Mouse (Mus musculus) adrenal gland, adult (tissue): Measurements from ENCODE around the gene Olfr692.

Experiments
- DNase-seq, 2 experiments: peaks; one replicate each; pipeline ENCODE4 v3.0.0; 2022 to 2023; ENCODE audit warnings: low spot score in 1 of 2; ENCODE audit not compliant: inconsistent age in 2 of 2

Olfr692 gene

DNA sequence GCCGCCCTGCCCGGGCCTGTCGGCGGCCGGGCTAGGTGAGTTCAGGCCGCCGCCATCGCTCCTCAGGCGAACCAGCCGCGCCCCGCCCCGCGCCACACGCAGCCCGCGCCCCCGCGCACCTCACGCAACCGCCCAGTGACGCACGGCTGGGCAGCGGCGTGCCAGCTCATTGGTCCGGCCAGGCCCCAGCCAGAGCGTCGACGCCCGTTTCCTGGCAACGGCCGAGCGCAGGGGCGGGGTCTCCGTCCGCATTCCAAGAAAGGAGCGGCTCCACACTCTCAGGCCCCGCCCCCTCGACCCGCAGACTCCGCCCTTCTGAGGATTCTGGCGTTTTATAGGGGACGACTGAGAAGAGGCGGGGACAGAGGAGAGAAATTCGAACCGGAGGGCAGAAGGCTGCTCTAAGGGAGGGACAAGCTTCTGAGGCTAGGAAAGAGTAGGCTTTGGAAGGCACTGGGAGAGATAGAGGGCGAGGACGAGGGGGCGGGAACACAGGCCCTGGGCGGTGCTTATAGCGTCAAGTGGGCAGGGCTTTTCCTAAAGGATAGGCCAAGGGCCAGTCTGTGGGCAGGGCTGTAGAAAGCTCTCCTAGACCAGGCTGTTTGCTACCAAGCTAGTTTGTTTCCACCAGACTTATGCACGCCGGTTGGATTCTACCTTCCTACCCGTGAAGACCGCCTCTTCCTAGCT lies 32.0 kb downstream of the Olfr692 start, which contains the start of gene Fam160a2:
Gene Fam160a2, minus strand, starts transcription at position 120 of the 690 bp plus-strand sequence.
- peak; percentile 100 for DNase-seq

DNA sequence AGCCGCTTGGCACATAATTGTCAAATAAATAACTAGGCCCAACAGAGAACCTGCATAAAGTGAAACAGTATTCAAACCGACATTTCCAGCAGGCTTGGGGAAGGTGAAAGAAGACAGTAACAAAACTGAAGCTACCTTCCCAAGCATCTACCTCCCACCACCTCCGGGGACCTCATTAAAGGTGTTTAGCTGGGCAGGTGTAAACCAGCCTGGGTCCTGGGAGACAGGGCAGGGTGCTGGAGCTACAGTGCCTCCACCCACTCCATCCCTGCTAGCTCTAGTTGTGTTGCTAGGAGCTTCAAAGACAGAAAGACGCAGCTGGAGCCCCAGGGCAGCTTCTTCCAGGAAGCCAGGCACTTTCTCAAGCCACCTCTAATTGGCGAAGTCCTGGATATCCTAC lies 36.2 kb downstream of the Olfr692 start, which contains the start of gene Cnga4:
Gene Cnga4, plus strand, starts transcription at position 301 of the 400 bp plus-strand sequence.
- DNase-seq, result no peak

- no peak for DNase-seq
These were observed 38.3 kb downstream of the Olfr692 start for GRCm38 (mm10) chr7:105406322-105406721.

GRCm38 (mm10) chr7:105411874-105412632 lies 44.0 kb downstream of the Olfr692 start:
- peak; percentile 71 to 92 for DNase-seq

DNA sequence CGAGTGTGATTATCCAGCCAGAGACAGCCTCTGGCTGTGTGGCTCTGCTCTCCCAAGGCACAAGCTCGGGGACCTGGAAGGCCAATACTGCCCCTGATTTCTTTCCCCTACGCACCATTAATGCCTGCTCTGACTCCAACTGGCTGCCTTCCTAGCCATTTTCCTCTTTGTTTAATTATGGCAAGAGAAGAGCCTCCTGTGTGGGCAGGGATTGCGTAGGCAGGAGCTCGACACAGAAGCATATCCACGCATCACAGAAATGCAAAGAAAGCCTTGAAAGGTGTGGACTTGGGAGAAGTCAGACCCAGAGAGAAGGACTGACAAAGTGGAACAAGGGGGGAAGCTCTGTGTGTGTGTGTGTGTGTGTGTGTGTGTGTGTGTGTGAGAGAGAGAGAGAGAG lies 46.4 kb downstream of the Olfr692 start:
- no peak for DNase-seq

- no peak for DNase-seq
These were observed 48.5 kb downstream of the Olfr692 start for GRCm38 (mm10) chr7:105416529-105416928.

DNA sequence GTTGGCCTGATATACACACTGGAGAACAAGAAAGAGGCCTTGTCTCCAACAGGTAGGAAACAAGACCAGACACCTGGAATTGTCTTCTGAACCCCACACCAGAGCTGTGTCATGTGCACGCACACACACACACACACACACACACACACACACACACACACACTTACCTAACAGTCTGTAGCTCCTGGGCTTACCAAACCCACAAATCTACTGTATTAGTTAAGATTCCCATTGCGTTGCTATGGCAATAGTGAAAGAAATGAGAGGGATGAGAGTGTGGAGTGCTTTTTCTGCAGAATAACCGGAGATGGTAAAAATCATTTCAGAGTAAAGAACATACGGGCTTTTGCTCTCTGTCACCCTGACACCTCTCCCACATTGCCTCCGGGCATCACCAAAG lies 50.1 kb downstream of the Olfr692 start:
- no peak for DNase-seq
